ENCODE assay signal across 16 mouse cellular contexts in genomic region chr1:30922237-30922636, GRCm38 (mm10). TPM values are rescaled to one million over a fixed set of nuclear protein-coding genes. Genes with fewer than 3 reads are reported as not detected.
"Had no signal": no experiment of that assay in that cellular context is flagged by ENCODE, and none has a peak within 500 bp of the region (broad histone marks: within the 10 kb centered on the region; RNA-seq: fewer than 3 reads in every experiment).

No protein-coding gene starts in this region.

- DNase-seq: liver, postnatal 0 days; lung, adult 2 months; lung, postnatal 14 days; lung, postnatal 36 days; retina, postnatal 1 day; right cerebral cortex, adult 18-20 months; right cerebral cortex, postnatal 25 days; right cerebral cortex, postnatal 4 days; spleen, adult 18-20 months; thymus, adult 18-20 months; thymus, postnatal 14 days; thymus, postnatal 36 days had no signal

RNA-seq across cellular contexts. Expression of gene AC153137.1, which starts 55.5 kb away (rescaled TPM):
- total RNA-seq: megakaryocyte progenitor cell, adult 5-6 weeks; midbrain, postnatal 0 days; monocyte, adult 5-6 weeks; neutrophil, adult 5-6 weeks had no signal
